In genomic region chr7:101231458-101231857, GRCm38 (mm10) we compare ENCODE assay signal across 9 mouse cellular contexts.
DNase-seq lines count a peak whose midpoint lies in the region; ATAC-seq and TF ChIP-seq lines count a peak whose summit lies in the region.
"Had no signal": no experiment of that assay in that cellular context is flagged by ENCODE, and none has a peak within 500 bp of the region (broad histone marks: within the 10 kb centered on the region; RNA-seq: fewer than 3 reads in every experiment).

No protein-coding gene starts in this region.

- H3K9ac ChIP-seq in forebrain, embryonic 14.5 days (ENCODE audit: low read length), result no peak overlapping the region
- H3K9ac ChIP-seq in forebrain, embryonic 12.5 days, result no peak overlapping the region
- no peak overlapping the region for H3K9ac ChIP-seq in limb, embryonic 14.5 days (ENCODE audit: low read depth, low read length, severe bottlenecking)
- H3K9ac ChIP-seq: liver, embryonic 15.5 days had no signal

- no peak overlapping the region for H3K4me2 ChIP-seq in forebrain, embryonic 14.5 days (ENCODE audit: low read length)
- H3K4me2 ChIP-seq in forebrain, embryonic 12.5 days, result no peak overlapping the region
- no peak overlapping the region for H3K4me2 ChIP-seq in limb, embryonic 14.5 days (replicated peaks; ENCODE audit: low read depth, low read length, severe bottlenecking)
- H3K4me2 ChIP-seq: liver, embryonic 15.5 days had no signal

- no peaks in the 10 kb centered on the region for H3K9me3 ChIP-seq in forebrain, embryonic 14.5 days (replicated peaks; ENCODE audit: control insufficient read depth, low read length)
- H3K9me3 ChIP-seq in forebrain, embryonic 12.5 days, result no peaks in the 10 kb centered on the region
- H3K9me3 ChIP-seq in limb, embryonic 14.5 days (ENCODE audit: control insufficient read depth, low read length), result no peaks in the 10 kb centered on the region
- no peaks in the 10 kb centered on the region for H3K9me3 ChIP-seq in limb, embryonic 10.5 days (replicated peaks)
- H3K9me3 ChIP-seq: liver, embryonic 15.5 days had no signal

- H3K4me1 ChIP-seq in forebrain, embryonic 14.5 days (ENCODE audit: control insufficient read depth, insufficient read depth, low read length), result 0 out of 2 replicates have a peak, but pooled peaks cover 2% of the 10 kb centered on the region
- no peaks in the 10 kb centered on the region for H3K4me1 ChIP-seq in forebrain, embryonic 12.5 days
- no peaks in the 10 kb centered on the region for H3K4me1 ChIP-seq in limb, embryonic 14.5 days (ENCODE audit: control insufficient read depth, insufficient read depth, low read length)
- H3K4me1 ChIP-seq in limb, embryonic 10.5 days, result no peaks in the 10 kb centered on the region

- no peaks in the 10 kb centered on the region for H3K27me3 ChIP-seq in forebrain, embryonic 14.5 days (replicated peaks; ENCODE audit: control insufficient read depth, insufficient read depth, low read length)
- H3K27me3 ChIP-seq in forebrain, embryonic 12.5 days, result no peaks in the 10 kb centered on the region
- no peaks in the 10 kb centered on the region for H3K27me3 ChIP-seq in limb, embryonic 14.5 days (ENCODE audit: control insufficient read depth, insufficient read depth, low read length)
- no peaks in the 10 kb centered on the region for H3K27me3 ChIP-seq in limb, embryonic 10.5 days (ENCODE audit: low read depth, poor library complexity, severe bottlenecking)
- H3K27me3 ChIP-seq: liver, embryonic 15.5 days had no signal

- peaks cover 4% of the 10 kb centered on the region; the same call in 1 of the 2 replicates for H3K36me3 ChIP-seq in forebrain, embryonic 14.5 days (ENCODE audit: control insufficient read depth, insufficient read depth, low read length)
- H3K36me3 ChIP-seq in forebrain, embryonic 12.5 days (replicated peaks), result no peaks in the 10 kb centered on the region
- H3K36me3 ChIP-seq in limb, embryonic 14.5 days (ENCODE audit: control insufficient read depth, insufficient read depth, low read length), result no peaks in the 10 kb centered on the region; the same call in 1 of the 2 replicates
- peaks cover 2% of the 10 kb centered on the region; the same call in 1 of the 2 replicates for H3K36me3 ChIP-seq in limb, embryonic 10.5 days
- H3K36me3 ChIP-seq: liver, embryonic 15.5 days had no signal

- no peak for TF ChIP-seq POLR2A in limb, embryonic 14.5 days (IDR thresholded peaks at IDR 0.05; ENCODE audit: borderline replicate concordance, extremely low read depth, insufficient read depth, insufficient read length)

- no peak for ATAC-seq in forebrain, embryonic 14.5 days
- ATAC-seq in forebrain, embryonic 12.5 days (ENCODE audit: low FRiP score), result no peak
- no peak for ATAC-seq in limb, embryonic 14.5 days (ENCODE audit: low FRiP score, low read depth)

- DNase-seq in forebrain, embryonic 14.5 days (ENCODE audit: low spot score), result peak; percentile 75
- peak; percentile 44 for DNase-seq in limb, embryonic 14.5 days (ENCODE audit: low spot score)
- no peak for DNase-seq in limb, embryonic 10.5 days (ENCODE audit: low spot score)
- DNase-seq in MN1 (ENCODE audit: low spot score), result peak; percentile 53
- DNase-seq in lung, postnatal 36 days, result peak; percentile 75
- no peak for DNase-seq in adrenal gland, postnatal 10 days
- DNase-seq in spleen, adult 18-20 months, result no peak

- WGBS in forebrain, embryonic 14.5 days, result 22% methylated on average over 2 of the region's 2 CpGs
- 34% methylated on average over 2 of the region's 2 CpGs for WGBS in forebrain, embryonic 12.5 days
- WGBS in limb, embryonic 14.5 days, result 49% methylated on average over 2 of the region's 2 CpGs
- WGBS in limb, embryonic 10.5 days, result 48% methylated on average over 2 of the region's 2 CpGs

- no peak overlapping the region for H3K4me3 ChIP-seq in forebrain, embryonic 14.5 days (ENCODE audit: low read depth, low read length)
- H3K4me3 ChIP-seq in forebrain, embryonic 12.5 days (replicated peaks), result no peak overlapping the region
- no peak overlapping the region for H3K4me3 ChIP-seq in limb, embryonic 14.5 days (replicated peaks; ENCODE audit: low read length)
- no peak overlapping the region for H3K4me3 ChIP-seq in limb, embryonic 10.5 days
- H3K4me3 ChIP-seq: liver, embryonic 15.5 days had no signal

- H3K27ac ChIP-seq in forebrain, embryonic 14.5 days (ENCODE audit: low read depth, low read length), result no peak overlapping the region
- no peak overlapping the region for H3K27ac ChIP-seq in forebrain, embryonic 12.5 days
- H3K27ac ChIP-seq in limb, embryonic 14.5 days (replicated peaks; ENCODE audit: low read depth, low read length), result no peak overlapping the region
- H3K27ac ChIP-seq in limb, embryonic 10.5 days, result no peak overlapping the region
- H3K27ac ChIP-seq: liver, embryonic 15.5 days had no signal

Comparison
In these comparisons a context has a peak if more than half of its experiments do, and no peak if none do; other contexts are left out.
1. DNase-seq: peak in forebrain, embryonic 14.5 days (single experiment), limb, embryonic 14.5 days (single experiment), MN1 (single experiment) and lung, postnatal 36 days (single experiment); none in limb, embryonic 10.5 days (single experiment), adrenal gland, postnatal 10 days (single experiment) and spleen, adult 18-20 months (0 of 2).